Mouse (Mus musculus) adrenal gland, postnatal 36 days (tissue): ENCODE data around the gene Chrna3. TPM values are rescaled to one million over a fixed set of nuclear protein-coding genes. Genes with fewer than 3 reads are reported as not detected.
A peak's percentile ranks its signal among the peaks of the same experiment; 100 is the strongest.

Experiments used
- DNase-seq, 2 experiments: peaks; one replicate each; pipeline ENCODE4 v3.0.0; 2021; ENCODE audit warnings: mixed read lengths in 1 of 2
- total RNA-seq, 2 experiments: library from RNA; stranded (reverse); gene quantifications; 2 replicates each; pipeline ENCODE4 v1.2.3; 2021

Chrna3 gene
- total RNA-seq, 2 experiments from 2014 or later: 8.5 to 9.9 TPM

DNA sequence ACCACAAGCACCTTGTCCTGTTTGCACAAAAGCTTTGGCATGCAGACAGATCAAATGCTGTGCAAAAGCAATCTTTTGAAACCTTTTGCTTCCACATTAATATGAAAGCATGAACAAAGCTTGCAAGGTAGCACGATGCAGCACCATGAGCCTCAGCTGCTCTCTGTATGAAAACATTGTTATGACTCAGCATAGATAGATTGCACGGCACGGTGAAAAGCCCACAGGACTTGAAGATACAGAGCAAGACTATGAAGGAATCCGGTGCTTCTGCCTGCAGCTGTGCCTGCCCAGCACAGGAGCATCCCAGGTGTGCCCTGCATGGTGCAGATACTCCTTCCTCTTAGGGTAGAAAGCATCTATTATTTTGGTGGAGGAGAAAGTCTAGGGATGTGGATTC lies 22.8 kb downstream of the Chrna3 start:
- no peak for DNase-seq

GRCm38 (mm10) chr9:54995645-54996044 lies 30.7 kb downstream of the Chrna3 start:
- DNase-seq: no peak

GRCm38 (mm10) chr9:54994381-54994780 lies 32.0 kb downstream of the Chrna3 start:
- no peak for DNase-seq

GRCm38 (mm10) chr9:54990362-54990761 lies 36.0 kb downstream of the Chrna3 start:
- DNase-seq: no peak

- no peak for DNase-seq
Observed at GRCm38 (mm10) chr9:54982401-54982800, 44.0 kb downstream of the Chrna3 start.

- peak; percentile 15 to 35 for DNase-seq
Observed at GRCm38 (mm10) chr9:54981291-54982191, 44.8 kb downstream of the Chrna3 start.

DNA sequence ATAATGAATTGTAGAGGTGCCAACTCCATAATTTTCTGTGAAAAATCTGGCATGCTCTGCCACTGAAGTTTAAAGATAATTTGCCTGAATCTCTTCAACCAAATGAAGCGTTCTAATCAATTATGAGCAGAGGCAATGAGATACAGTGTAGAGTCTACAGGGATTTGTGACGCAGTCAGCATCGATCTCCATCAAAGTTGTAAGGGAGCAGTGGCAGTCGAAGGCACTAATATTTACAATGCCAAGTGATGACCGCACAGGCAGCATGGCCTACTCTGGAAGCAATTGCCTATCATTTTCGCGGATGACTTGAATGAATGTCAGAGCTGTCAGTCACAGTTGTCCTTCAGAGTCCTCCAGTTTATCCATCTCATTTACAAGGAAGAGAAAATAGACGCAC lies 45.7 kb downstream of the Chrna3 start, which contains the start of gene Chrna5:
Gene Chrna5 (plus strand): TSS at position 207 of the 400 bp plus-strand sequence.
- DNase-seq: no peak

DNA sequence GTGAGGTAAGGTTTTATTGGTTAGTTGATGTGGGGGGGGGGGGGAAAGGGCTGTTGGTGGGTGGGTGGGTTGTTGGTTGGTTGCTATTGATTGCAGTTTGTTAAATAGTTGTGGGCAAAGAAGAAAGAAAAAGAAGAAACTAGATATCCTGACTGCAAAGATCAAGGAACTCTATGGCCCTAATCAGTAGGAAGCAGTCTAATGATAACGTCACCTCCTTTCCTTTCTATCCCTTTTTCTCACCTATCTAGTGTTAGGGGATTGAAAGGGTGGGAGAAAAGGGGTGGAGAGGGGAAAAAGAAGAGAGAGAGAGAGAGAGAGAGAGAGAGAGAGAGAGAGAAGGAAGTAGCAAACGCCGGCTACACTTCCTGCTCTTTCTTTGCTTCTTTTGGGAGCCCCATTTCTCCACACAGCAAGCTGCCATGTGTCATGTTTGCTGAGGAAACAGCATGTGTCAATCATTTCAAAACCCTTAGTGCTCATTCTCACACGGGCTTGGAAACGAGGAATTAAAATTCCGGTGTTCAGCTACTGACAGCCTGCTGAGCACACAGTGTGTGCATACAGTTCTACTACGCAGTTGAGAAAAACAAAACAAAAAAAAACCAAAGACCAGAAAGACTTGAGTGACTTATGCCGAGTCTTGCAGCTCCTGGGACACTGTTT lies 56.3 kb downstream of the Chrna3 start:
- no peak for DNase-seq

DNA sequence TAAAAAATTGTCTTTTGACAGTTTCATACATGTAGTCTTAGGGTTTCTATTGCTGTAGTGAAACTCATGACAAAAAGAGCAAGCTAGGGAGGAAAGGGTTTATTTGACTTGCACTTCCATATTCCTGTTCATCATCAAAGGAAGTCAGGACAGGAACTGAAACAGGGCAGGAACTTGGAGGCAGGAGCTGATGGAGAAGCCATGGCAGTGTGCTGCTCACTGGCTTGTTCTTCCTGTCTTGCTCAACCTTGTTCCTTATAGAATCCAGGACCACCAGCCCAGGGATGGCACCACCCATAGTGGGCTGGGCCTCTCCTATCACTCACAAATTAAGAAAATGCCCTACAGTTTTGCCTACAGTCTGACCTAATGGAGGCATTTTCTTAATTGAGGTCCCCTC lies 62.7 kb downstream of the Chrna3 start:
- no peak for DNase-seq

GRCm38 (mm10) chr9:54961059-54961458 lies 65.3 kb downstream of the Chrna3 start:
- no peak for DNase-seq

Other genes with a start within 250 kb of the Chrna3 start
- gene Ireb2, start 162.8 kb downstream of the Chrna3 start, total RNA-seq: 10 to 100 TPM; 46.3 to 58.4 TPM
- 1 to 10 TPM; 1.4 to 2.1 TPM for gene Hykk, start 109.3 kb downstream of the Chrna3 start, total RNA-seq
- 100 to 1,000 TPM; 186 to 193 TPM for gene Psma4, start 75.8 kb downstream of the Chrna3 start, total RNA-seq
- not detected for gene AY074887, start 75.6 kb downstream of the Chrna3 start, total RNA-seq
- under 1 TPM; 0.33 to 0.56 TPM for gene Chrna5, start 45.7 kb downstream of the Chrna3 start, total RNA-seq
- 1 to 10 TPM; 5.2 to 6.6 TPM for gene Chrnb4, start 22.2 kb upstream of the Chrna3 start, total RNA-seq
- gene Ube2q2, start 122.3 kb upstream of the Chrna3 start, total RNA-seq: 10 to 100 TPM; 48.2 to 55.3 TPM
- gene Fbxo22, start 182.4 kb upstream of the Chrna3 start, total RNA-seq: 10 to 100 TPM; 35.8 to 36.8 TPM